Mouse (Mus musculus): ENCODE measurements around the gene Chpf. TPM values are rescaled to one million over a fixed set of nuclear protein-coding genes. Genes with fewer than 3 reads are reported as not detected.

Chpf gene
- polyA plus RNA-seq (2012; ENCODE audit: insufficient read depth, low replicate concordance), result 9.2 and 30.3 TPM in 2 replicates

GRCm38 (mm10) chr1:75478916-75479634, at the start of gene Chpf, which contains the start of gene Tmem198:
Gene Chpf, minus strand, starts transcription at chr1:75479307.
Gene Tmem198, plus strand, starts transcription at chr1:75479532.
- Histone ChIP-seq H3K36me3 (replicated peaks; ENCODE audit: low read length) (peaks cover 25% of the 10 kb centered on the region), H3K4me3 (replicated peaks) (peak within 1 kb of the TSS; percentile 93), H3K27me3 (replicated peaks) (peaks cover 97% of the 10 kb centered on the region), H3K9me3 (peaks cover 7% of the 10 kb centered on the region; the same call in 1 of the 2 replicates), H3K4me1 (peaks cover 35% of the 10 kb centered on the region)
- TF ChIP-seq FLI1 (IDR thresholded peaks at IDR 0.05; ENCODE audit: low read length) (no peak), GATA1 (IDR thresholded peaks at IDR 0.05; ENCODE audit: borderline replicate concordance, low read length) (no peak)

- H3K27me3 ChIP-seq (replicated peaks), result no peaks in the 10 kb centered on the region
- peaks cover 53% of the 10 kb centered on the region for H3K36me3 ChIP-seq (replicated peaks; ENCODE audit: low read length)
- peaks cover 16% of the 10 kb centered on the region for H3K4me1 ChIP-seq
- TF ChIP-seq GATA1 (IDR thresholded peaks at IDR 0.05; ENCODE audit: borderline replicate concordance, low read length) (no peak), FLI1 (IDR thresholded peaks at IDR 0.05; ENCODE audit: low read length) (no peak)
- peak overlapping the region; percentile 38 for H3K4me3 ChIP-seq (replicated peaks)
- H3K9me3 ChIP-seq, result no peaks in the 10 kb centered on the region
These were observed 45.6 kb upstream of the Chpf start for GRCm38 (mm10) chr1:75524679-75525078.

DNA sequence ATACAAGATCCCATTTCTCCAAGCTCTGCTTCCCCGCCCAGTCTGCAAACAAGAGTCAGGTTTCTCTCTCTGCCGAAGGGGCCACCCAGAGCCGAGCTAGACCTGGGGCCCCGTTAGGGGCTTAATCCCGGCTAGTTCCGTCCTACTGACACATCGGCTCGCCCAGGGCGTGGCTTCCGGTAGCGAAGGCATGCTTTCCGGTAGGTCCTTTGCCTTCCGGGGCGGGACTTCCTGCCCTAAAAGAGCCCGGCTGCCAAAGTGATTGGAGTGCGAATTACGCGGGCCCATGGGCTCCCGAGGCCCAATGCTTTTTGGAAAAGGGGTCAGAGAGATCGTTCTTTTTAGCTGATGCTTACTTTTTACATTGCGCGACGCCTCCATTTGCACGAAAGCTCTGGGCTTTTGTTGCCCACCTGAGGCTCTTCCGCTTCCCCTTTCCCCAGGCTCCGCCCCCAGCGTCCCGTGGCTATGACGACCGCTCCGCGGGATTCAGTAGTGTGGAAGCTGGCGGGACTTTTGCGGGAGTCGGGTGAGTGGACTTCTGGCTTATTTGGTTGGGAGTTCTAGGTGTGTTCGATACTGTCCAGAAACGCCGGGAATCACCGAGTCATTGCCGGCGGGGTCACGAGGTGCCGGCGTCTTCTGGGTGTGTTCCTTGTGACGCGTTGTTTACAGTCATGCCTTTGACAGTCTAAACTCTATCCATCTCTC, 42.4 kb upstream of the Chpf start, which contains the start of gene Stk11ip:
Gene Stk11ip, plus strand, starts transcription at position 209 of the 711 bp plus-strand sequence.
- H3K36me3 ChIP-seq (replicated peaks; ENCODE audit: low read length), result peaks cover 21% of the 10 kb centered on the region
- H3K4me1 ChIP-seq, result peaks cover 20% of the 10 kb centered on the region
- H3K9me3 ChIP-seq, result no peaks in the 10 kb centered on the region
- peaks cover 3% of the 10 kb centered on the region for H3K27me3 ChIP-seq (replicated peaks)
- peak within 1 kb of the TSS; percentile 94 for H3K4me3 ChIP-seq (replicated peaks)
- TF ChIP-seq FLI1 (IDR thresholded peaks at IDR 0.05; ENCODE audit: low read length), result peak; percentile 93
- no peak for TF ChIP-seq GATA1 (IDR thresholded peaks at IDR 0.05; ENCODE audit: borderline replicate concordance, low read length)

GRCm38 (mm10) chr1:75519576-75519975, 40.5 kb upstream of the Chpf start:
- peaks cover 4% of the 10 kb centered on the region for H3K27me3 ChIP-seq (replicated peaks)
- peaks cover 21% of the 10 kb centered on the region for H3K4me1 ChIP-seq
- TF ChIP-seq GATA1 (IDR thresholded peaks at IDR 0.05; ENCODE audit: borderline replicate concordance, low read length) (no peak), FLI1 (IDR thresholded peaks at IDR 0.05; ENCODE audit: low read length) (no peak)
- peaks cover 2% of the 10 kb centered on the region for H3K36me3 ChIP-seq (replicated peaks; ENCODE audit: low read length)
- no peak overlapping the region for H3K4me3 ChIP-seq (replicated peaks)
- H3K9me3 ChIP-seq, result no peaks in the 10 kb centered on the region

DNA sequence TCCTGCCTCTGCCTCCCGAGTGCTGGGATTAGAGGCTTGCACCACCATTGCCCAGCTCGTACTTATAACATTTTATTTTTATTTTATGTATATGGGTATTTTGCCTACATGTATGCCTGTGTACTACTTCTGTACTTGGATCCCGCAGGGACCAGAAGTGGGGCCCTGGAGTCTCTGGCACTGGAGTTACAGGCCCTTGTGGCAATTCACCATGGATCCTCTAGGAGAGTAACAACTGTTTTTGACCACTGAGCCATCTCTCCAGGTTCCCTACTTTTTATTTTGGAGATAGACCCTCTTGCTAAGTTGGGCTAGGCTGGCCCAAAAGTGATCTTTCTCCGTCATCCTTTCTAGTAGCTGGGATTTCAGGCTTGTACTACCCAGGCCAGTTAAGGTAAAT, 39.3 kb upstream of the Chpf start:
- H3K4me3 ChIP-seq (replicated peaks), result no peak overlapping the region
- H3K9me3 ChIP-seq, result no peaks in the 10 kb centered on the region
- H3K36me3 ChIP-seq (replicated peaks; ENCODE audit: low read length), result no peaks in the 10 kb centered on the region
- TF ChIP-seq FLI1 (IDR thresholded peaks at IDR 0.05; ENCODE audit: low read length), result no peak
- no peak for TF ChIP-seq GATA1 (IDR thresholded peaks at IDR 0.05; ENCODE audit: borderline replicate concordance, low read length)
- peaks cover 4% of the 10 kb centered on the region for H3K27me3 ChIP-seq (replicated peaks)
- peaks cover 19% of the 10 kb centered on the region for H3K4me1 ChIP-seq

DNA sequence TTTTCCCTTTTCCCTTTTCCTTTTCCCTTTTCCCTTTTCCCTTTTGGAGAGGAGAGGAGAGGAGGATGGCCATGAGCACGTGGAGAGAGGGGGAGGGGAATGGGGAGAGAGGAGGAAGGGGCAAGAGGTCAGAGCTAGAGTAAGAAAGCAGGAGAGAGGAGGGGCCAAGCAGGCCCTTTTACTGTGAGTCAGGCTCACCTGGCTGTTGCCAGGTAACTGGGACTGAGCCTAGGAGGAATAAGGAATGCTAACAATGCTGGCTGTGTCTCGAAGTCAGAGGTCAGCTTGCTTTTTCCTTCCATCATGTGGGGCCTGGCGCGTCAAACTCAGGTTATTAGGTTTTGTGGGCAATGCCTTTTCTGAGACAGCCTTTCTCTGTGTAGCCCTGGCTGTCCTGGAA, 38.9 kb upstream of the Chpf start:
- Histone ChIP-seq H3K27me3 (replicated peaks) (peaks cover 7% of the 10 kb centered on the region), H3K9me3 (no peaks in the 10 kb centered on the region), H3K4me1 (peaks cover 19% of the 10 kb centered on the region), H3K4me3 (replicated peaks) (no peak overlapping the region), H3K36me3 (replicated peaks; ENCODE audit: low read length) (no peaks in the 10 kb centered on the region)
- no peak for TF ChIP-seq GATA1 (IDR thresholded peaks at IDR 0.05; ENCODE audit: borderline replicate concordance, low read length)
- no peak for TF ChIP-seq FLI1 (IDR thresholded peaks at IDR 0.05; ENCODE audit: low read length)

DNA sequence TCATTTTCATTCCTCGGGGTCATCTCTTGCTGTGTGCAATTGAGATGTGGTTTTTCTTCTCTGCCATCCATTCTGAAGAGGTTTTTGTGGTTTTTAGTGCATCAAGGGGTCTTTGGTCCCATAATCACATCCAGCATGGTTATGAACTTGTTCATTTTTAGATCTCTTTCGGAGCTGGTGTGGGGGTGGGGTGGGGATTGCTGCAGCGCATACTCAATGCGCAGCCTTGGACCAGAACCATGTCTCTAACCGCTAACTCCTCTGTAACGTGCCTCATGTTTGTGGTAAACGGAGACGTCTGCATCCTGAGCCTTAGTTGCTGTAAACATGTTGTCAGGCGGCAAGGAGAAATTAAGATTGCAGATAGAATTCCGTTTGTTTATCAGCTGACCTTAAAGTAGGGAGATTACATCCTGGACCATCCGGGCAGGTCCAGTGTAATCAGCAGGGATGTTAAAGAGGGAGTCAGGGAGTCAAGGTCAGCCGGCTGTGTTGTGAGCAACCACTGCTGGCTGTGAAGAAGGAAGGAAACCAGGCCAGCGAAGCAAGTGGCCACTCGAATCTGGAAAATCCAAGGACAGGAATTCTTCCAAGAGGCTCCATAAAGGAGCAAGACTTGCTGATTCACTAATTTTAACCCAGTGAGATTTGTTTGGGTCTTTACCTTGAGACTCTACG, 37.7 kb upstream of the Chpf start:
- Histone ChIP-seq H3K9me3 (no peaks in the 10 kb centered on the region), H3K4me3 (replicated peaks) (no peak overlapping the region), H3K36me3 (replicated peaks; ENCODE audit: low read length) (no peaks in the 10 kb centered on the region), H3K4me1 (peaks cover 12% of the 10 kb centered on the region), H3K27me3 (replicated peaks) (peaks cover 12% of the 10 kb centered on the region)
- TF ChIP-seq FLI1 (IDR thresholded peaks at IDR 0.05; ENCODE audit: low read length) (no peak), GATA1 (IDR thresholded peaks at IDR 0.05; ENCODE audit: borderline replicate concordance, low read length) (no peak)

DNA sequence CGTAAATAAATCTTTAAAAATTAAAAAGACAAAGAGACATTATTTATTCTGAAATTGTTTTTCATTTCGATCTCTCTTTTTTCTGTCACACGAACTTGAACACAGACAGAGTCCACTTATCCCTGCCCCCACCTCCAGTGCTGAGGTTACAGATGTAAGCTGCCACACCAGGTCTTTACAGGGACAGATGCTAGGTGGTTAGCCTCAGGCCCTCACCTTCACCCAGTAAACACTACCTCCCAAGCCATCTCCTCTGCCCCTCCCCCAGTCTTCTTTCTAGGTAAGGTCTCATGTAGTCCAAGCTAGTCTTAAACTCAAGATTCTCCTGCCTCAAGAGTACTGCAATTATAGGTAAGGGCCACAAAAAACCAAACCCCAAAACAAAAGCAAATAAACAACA, 33.4 kb upstream of the Chpf start:
- peaks cover 50% of the 10 kb centered on the region for H3K27me3 ChIP-seq (replicated peaks)
- TF ChIP-seq FLI1 (IDR thresholded peaks at IDR 0.05; ENCODE audit: low read length) (no peak), GATA1 (IDR thresholded peaks at IDR 0.05; ENCODE audit: borderline replicate concordance, low read length) (no peak)
- no peaks in the 10 kb centered on the region for H3K9me3 ChIP-seq

DNA sequence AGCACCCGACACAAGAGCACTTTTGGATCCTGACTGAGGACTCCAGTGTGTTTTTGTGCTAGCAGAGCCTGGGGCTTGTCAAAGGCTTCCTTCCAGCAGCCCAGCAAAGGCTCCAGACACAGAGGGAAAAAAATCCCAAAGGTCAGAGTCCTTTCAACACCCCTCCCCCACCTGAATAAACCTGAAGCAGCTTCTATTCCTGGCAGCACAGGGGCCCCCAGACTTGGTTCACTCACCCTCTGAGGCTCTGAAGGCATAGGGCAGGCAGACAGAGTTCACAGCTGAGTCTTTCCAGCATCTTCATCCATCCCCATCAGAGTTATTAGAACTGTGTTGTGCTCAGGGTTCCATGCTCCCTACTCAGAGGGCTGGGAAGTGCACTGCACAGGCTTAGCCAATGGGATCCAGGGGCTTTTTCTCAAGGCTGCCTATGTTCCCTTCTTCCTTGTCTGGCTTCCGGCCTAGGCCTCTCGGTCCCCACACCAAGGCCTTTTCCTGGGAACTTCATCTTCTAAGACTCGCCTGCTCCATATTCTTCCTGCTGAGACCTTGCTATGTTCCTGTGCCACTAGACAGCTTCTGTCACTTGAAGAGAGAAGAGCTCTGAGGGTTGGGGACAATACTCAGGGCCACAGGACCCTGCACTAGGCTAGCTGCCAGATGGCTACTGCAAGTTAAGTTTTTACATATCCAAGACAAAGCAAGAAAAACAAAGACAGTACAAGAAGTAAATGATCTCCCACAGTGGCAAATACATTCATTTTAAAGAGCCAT, 32.5 kb upstream of the Chpf start:
- no peak for TF ChIP-seq FLI1 (IDR thresholded peaks at IDR 0.05; ENCODE audit: low read length)
- TF ChIP-seq GATA1 (IDR thresholded peaks at IDR 0.05; ENCODE audit: borderline replicate concordance, low read length), result no peak
- Histone ChIP-seq H3K27me3 (replicated peaks) (peaks cover 56% of the 10 kb centered on the region), H3K36me3 (replicated peaks; ENCODE audit: low read length) (no peaks in the 10 kb centered on the region)

More for the DNA sequence above, 33.4 kb upstream of the Chpf start:
- no peaks in the 10 kb centered on the region for H3K36me3 ChIP-seq (replicated peaks; ENCODE audit: low read length)
- H3K4me1 ChIP-seq, result peaks cover 9% of the 10 kb centered on the region
- H3K4me3 ChIP-seq (replicated peaks), result no peak overlapping the region

More for the DNA sequence above, 32.5 kb upstream of the Chpf start:
- H3K9me3 ChIP-seq, result no peaks in the 10 kb centered on the region
- peaks cover 6% of the 10 kb centered on the region for H3K4me1 ChIP-seq
- H3K4me3 ChIP-seq (replicated peaks), result no peak overlapping the region
